Mouse (Mus musculus) thymus, postnatal 10 days (tissue): ENCODE results near the gene Ehbp1l1.
"Not testable (repeated sequence)": the region's sequence is repeated elsewhere in the genome, so short reads cannot be mapped to it uniquely, and the experiment has no call there.

Experiments
- DNase-seq, 2 experiments: peaks; one replicate each; pipeline ENCODE4 v3.0.0; 2021; ENCODE audit warnings: low spot score in 2 of 2

Gene Ehbp1l1

GRCm38 (mm10) chr19:5710068-5710467 lies 16.0 kb downstream of the Ehbp1l1 start:
- DNase-seq = no peak

- DNase-seq = peak; percentile 45 to 51
Observed at GRCm38 (mm10) chr19:5704801-5705571, 21.1 kb downstream of the Ehbp1l1 start.

DNA sequence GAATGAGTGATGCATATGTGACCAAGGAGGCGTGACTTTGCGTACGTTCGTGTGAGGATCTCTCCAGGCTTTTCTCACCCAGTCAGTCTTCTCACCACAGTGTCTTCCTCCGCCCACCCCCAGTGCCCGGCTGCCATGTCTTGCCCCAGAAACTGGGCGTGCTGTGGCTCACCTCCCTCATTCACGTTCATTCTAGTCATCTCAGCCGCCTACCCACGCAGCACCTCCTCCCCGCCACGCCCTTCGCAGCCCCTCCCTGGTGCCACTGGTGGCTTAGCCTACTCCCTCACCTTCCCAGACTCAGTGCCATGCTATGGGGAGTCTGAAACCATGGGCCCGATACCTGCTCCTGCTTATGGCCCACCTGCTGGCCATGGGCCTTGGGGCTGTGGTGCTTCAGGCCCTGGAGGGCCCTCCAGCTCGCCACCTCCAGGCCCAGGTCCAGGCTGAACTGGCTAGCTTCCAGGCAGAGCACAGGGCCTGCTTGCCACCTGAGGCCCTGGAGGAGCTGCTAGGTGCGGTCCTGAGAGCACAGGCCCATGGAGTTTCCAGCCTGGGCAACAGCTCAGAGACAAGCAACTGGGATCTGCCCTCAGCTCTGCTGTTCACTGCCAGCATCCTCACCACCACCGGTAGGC lies 21.8 kb downstream of the Ehbp1l1 start, which contains the start of gene Kcnk7:
TSS of gene Kcnk7 (plus strand) at position 205 of the 638 bp plus-strand sequence.
- peak in 1 of 2 experiments; percentile 27 for DNase-seq

GRCm38 (mm10) chr19:5695849-5696462 lies 30.2 kb downstream of the Ehbp1l1 start:
- no peak for DNase-seq

- no peak for DNase-seq
Observed at GRCm38 (mm10) chr19:5693801-5694200, 32.3 kb downstream of the Ehbp1l1 start.

GRCm38 (mm10) chr19:5692913-5693396 lies 33.2 kb downstream of the Ehbp1l1 start:
- DNase-seq = no peak

DNA sequence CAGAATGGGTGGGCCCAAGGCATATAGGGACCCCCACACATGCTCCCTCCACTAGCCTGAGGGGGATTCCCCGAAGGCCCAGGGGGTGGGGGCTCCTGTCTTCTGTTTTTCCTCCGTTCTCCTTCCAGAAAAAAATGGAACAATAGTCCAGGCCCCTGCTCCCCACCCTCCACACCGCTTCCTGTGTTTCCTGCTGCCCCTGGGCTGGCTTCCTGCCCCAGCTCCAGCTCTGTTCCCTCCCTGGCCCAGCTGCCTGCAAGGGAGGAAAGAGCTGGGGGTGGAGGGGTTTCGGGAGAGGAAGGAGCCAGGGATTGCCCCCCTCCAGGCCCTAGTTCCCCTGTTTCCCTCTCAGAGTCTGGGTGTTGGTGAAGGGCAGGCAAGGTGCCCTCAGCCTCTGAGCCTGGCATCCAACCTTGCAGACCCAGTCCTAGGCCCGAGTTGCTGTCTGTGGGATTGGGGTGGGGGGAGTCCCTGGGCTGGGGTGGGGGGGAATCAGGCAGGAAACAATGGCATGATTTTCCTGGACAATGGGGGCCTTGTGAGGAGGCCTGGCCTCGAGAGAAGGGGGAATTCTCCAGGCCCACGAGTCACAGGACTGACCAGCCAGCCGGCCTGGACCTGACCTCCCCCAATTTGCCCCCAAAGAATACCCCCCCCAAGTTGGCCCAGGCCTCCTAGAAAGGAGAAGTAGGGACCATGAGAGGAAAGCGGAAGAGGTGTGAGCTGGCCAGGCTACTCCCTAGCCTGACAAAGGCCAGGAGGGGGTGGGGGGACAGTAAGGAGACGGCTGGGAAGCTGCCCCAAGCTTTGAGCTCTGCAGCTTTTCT lies 33.8 kb downstream of the Ehbp1l1 start:
- no peak for DNase-seq

DNA sequence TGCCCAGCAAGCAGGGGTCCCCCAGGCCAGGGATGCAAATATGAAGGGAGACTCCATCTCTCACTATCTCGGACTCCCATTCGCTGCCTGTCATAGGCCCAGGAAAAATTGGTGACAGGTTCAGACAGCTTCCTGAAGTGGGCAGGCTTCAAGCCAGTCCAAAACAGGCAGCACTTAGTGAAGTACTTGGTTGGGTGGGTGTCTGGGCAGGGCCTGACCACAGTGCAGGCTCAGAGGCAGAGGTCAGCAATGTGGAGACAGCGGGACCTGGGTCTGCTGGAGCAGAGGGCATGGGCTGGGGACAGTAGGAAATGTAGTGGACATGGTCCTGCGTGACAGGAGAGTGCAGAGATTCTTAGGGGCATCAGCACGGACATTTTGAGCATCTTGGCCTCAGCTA lies 34.5 kb downstream of the Ehbp1l1 start:
- no peak for DNase-seq

GRCm38 (mm10) chr19:5690343-5690735 lies 35.8 kb downstream of the Ehbp1l1 start:
- DNase-seq = no peak

DNA sequence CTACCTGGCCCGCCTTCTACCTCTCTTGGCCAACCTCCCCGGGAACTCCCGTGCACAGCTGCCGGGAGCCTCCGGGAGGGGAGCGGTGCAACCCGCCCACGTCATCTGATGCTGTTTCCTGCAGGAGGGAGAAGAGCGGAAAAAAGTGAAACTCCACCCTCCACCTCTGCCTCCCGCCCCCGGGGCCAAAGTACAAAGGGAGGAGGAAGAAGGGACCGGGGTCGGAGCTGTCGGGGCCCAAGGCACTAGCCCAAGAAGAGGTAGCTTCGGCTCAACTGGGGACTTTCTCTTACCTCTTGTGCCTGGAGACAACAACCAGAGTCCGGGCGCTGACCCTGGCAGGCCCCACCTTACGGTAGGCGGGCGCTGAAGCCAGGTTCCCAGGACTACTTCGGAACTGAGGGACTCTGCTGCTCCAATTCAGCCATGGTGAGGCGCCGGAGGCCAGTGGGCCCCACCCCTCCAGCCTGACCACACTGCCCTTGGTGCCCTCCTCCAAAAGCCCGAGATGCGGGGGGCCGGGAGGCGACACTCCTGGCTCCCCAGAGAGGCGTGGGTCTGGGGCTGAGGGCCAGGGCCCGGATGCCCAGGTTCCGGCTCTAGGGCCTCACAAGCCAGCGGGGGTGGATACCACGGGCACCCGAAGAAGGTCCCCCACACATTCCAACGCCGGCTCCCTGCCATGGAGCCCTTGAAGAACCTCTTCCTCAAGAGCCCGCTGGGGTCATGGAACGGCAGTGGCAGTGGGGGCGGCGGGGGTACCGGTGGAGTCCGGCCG lies 36.4 kb downstream of the Ehbp1l1 start:
- peak; percentile 86 to 91 for DNase-seq

- DNase-seq = no peak
Observed at GRCm38 (mm10) chr19:5689088-5689428, 37.1 kb downstream of the Ehbp1l1 start.

- DNase-seq = peak; percentile 96
Observed at GRCm38 (mm10) chr19:5688200-5689087, 37.7 kb downstream of the Ehbp1l1 start, which contains the start of the genes Map3k11 and Pcnx3. Map3k11 (plus strand) TSS chr19:5688742. Pcnx3 (minus strand) TSS chr19:5688908.

DNA sequence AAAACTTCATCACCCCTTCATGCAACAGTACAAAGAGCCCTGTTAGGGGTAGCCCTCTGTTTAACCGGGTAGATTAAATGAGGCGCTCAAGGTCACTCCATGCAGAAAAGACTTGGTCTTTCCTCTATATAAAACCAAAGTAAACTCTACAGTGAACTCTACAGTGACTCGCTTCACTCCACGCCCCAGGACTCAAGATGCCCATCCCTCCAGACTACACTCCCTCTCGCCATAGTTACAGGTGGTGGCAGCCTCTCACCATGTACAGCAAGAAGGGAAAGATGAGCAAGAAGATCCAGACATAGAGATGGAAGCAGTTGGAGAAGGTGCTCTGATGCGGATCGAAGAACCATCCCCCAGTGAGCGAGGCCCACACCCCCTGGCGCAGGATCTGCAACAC lies 38.4 kb downstream of the Ehbp1l1 start:
- DNase-seq = no peak

- not testable (repeated sequence) for DNase-seq
Observed at GRCm38 (mm10) chr19:5686954-5687353, 39.2 kb downstream of the Ehbp1l1 start.

DNA sequence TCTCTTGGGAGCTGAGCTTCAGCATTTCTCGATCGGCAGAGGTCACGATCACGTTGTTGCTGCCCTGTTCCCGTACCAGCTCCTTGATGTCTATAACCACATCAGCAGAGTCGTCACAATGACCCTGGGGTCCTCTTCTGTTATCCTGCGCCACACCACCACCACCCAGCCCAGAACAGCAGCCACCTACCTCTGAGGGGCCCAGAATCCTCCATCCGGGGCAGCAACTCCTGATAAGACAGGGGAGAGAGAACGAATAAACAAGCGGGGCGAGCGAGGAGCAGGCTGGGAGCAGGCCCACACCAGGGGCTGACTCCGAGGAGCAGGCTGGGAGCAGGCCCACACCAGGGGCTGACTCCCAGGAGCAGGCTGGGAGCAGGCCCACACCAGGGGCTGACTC lies 39.7 kb downstream of the Ehbp1l1 start:
- DNase-seq = no peak

DNA sequence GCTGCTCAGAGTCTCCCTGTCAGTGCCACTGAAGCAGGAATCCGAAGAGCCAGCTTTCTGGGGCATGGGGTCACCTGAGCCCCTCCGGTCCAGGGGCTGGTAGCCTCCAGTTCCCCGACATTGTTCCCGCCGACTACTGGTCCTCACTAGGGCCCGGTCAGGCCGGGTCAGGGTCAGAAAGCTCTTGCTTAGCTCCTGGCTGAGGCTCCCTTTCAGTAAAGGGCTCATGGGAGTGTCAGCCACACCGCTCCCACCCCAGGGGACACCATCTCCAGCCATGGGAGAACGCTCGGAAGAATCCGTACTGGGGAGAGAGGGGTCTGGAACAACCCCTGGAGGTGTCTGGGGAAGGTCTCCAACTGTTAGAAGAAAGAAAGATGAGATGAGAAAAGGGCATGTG lies 40.3 kb downstream of the Ehbp1l1 start:
- DNase-seq = no peak

DNA sequence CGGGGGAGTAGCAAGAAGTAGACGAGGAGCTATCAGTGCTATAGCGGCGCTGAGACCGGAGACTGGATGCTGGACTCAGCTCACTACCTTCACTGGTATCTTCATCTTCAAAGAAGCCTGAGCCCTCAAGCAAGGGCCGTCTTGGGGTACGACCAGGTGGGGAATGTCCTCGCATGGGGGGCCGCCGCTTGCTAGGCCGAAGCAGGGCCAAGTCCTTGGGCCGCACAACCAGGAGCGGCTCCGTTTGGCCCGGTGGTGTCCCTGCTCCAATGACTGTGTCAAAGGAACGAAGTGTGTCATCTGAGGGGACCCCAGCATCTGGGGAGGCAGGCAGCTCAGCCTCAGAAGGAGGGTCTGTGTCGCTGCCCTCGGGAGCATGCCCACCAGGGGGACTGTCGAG lies 40.7 kb downstream of the Ehbp1l1 start:
- DNase-seq = no peak

- DNase-seq = no peak
Observed at GRCm38 (mm10) chr19:5684985-5685384, 41.1 kb downstream of the Ehbp1l1 start.

GRCm38 (mm10) chr19:5684236-5684635 lies 41.9 kb downstream of the Ehbp1l1 start:
- no peak for DNase-seq

GRCm38 (mm10) chr19:5680432-5680831 lies 45.7 kb downstream of the Ehbp1l1 start:
- DNase-seq = no peak
